Mouse (Mus musculus) left cerebral cortex, postnatal 4 days (tissue): ENCODE measurements around the gene 1700037H04Rik. TPM values are rescaled to one million over a fixed set of nuclear protein-coding genes. Genes with fewer than 3 reads are reported as not detected.

Experiments used
- DNase-seq: peaks from one replicate; pipeline ENCODE4 v3.0.0-alpha.2; 2022
- intact Hi-C: fragments of 180-260 bp; cut with DNase I; formaldehyde crosslinking; loops from one replicate; pipeline ENCODE4 v1.15.1; 2025
- total RNA-seq, 2 experiments: library from RNA; stranded (reverse); gene quantifications; 2 replicates each; pipeline ENCODE4 v1.2.3; 2021

Gene 1700037H04Rik
- total RNA-seq, 2 experiments from 2014 or later: 57.3 to 59.2 TPM

- intact Hi-C loops: no loop called here
Measured at GRCm38 (mm10) chr2:131148353-131149253, 11.3 kb downstream of the 1700037H04Rik start.

GRCm38 (mm10) chr2:131147043-131147365 lies 12.9 kb downstream of the 1700037H04Rik start:
- DNase-seq: no peak
- intact Hi-C loops: no loop called here

More at GRCm38 (mm10) chr2:131148353-131149253, 11.3 kb downstream of the 1700037H04Rik start:
- DNase-seq: no peak

GRCm38 (mm10) chr2:131146193-131147042 lies 13.5 kb downstream of the 1700037H04Rik start:
- no peak for DNase-seq

GRCm38 (mm10) chr2:131145536-131145935 lies 14.3 kb downstream of the 1700037H04Rik start:
- DNase-seq: no peak
- intact Hi-C loops: no loop called here

More at GRCm38 (mm10) chr2:131146193-131147042, 13.5 kb downstream of the 1700037H04Rik start:
- intact Hi-C loops: no loop called here

GRCm38 (mm10) chr2:131145121-131145520 lies 14.8 kb downstream of the 1700037H04Rik start:
- intact Hi-C loops: no loop called here
- DNase-seq: no peak

GRCm38 (mm10) chr2:131143007-131143780 lies 16.7 kb downstream of the 1700037H04Rik start:
- intact Hi-C loops: no loop called here
- no peak for DNase-seq

- peak; percentile 69 for DNase-seq
- intact Hi-C loops: no loop called here
Measured at GRCm38 (mm10) chr2:131142592-131142991, 17.3 kb downstream of the 1700037H04Rik start.

- intact Hi-C loops: no loop called here
- no peak for DNase-seq
Measured at GRCm38 (mm10) chr2:131141336-131141986, 18.4 kb downstream of the 1700037H04Rik start.

GRCm38 (mm10) chr2:131140533-131140905 lies 19.4 kb downstream of the 1700037H04Rik start:
- intact Hi-C loops: no loop called here

GRCm38 (mm10) chr2:131139886-131140532 lies 19.9 kb downstream of the 1700037H04Rik start:
- intact Hi-C loops: no loop called here
- no peak for DNase-seq

More at GRCm38 (mm10) chr2:131140533-131140905, 19.4 kb downstream of the 1700037H04Rik start:
- no peak for DNase-seq

- no peak for DNase-seq
- intact Hi-C loops: no loop called here
Measured at GRCm38 (mm10) chr2:131139287-131139686, 20.6 kb downstream of the 1700037H04Rik start.

GRCm38 (mm10) chr2:131138760-131139159 lies 21.1 kb downstream of the 1700037H04Rik start:
- DNase-seq: no peak
- intact Hi-C loops: no loop called here

GRCm38 (mm10) chr2:131138296-131138695 lies 21.6 kb downstream of the 1700037H04Rik start:
- intact Hi-C loops: no loop called here
- no peak for DNase-seq

GRCm38 (mm10) chr2:131135521-131136139 lies 24.3 kb downstream of the 1700037H04Rik start:
- intact Hi-C loops: no loop called here
- DNase-seq: no peak

GRCm38 (mm10) chr2:131134826-131135400 lies 25.0 kb downstream of the 1700037H04Rik start:
- no peak for DNase-seq
- intact Hi-C loops: no loop called here

GRCm38 (mm10) chr2:131134381-131134780 lies 25.5 kb downstream of the 1700037H04Rik start:
- intact Hi-C loops: no loop called here
- DNase-seq: no peak

- intact Hi-C loops: no loop called here
- DNase-seq: no peak
Measured at GRCm38 (mm10) chr2:131132930-131133547, 26.8 kb downstream of the 1700037H04Rik start, which contains the start of gene Gm11037. Gene Gm11037 (plus strand): TSS chr2:131133497.
